Mouse (Mus musculus) erythroblast, embryonic 14.5 days (primary cell): ENCODE data around the gene Hist1h2af.

Experiments used
- GATA1 ChIP-seq: IDR thresholded peaks from 2 replicates; pipeline ENCODE4 v1.6.1; 2012; ENCODE audit warnings: low read length, inconsistent platforms, mixed read lengths
- TAL1 ChIP-seq: IDR thresholded peaks from 3 replicates; pipeline ENCODE4 v1.6.1; 2012; ENCODE audit warnings: low read length, inconsistent platforms, mixed read lengths

DNA sequence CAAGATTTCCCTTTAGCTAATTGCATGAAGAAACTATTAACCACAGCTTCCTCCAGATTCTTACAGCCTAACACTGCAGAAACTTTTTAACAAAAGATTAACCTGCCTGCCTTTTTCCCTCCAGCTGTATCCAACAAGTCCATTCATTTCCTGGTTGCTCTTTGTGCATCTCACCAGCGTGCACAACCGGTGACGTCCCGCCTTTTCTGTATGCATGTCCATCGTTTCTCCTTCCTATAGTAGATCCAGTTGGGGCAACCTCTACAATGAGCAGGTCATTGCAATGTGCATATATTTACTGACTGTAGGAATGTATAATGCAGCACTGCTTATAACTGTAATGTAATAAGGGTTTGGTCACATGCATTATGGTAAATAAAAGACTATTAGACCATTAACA lies 9.7 kb upstream of the Hist1h2af start:
- no peak for TF ChIP-seq GATA1
- no peak for TF ChIP-seq TAL1
